Mouse (Mus musculus) olfactory bulb, adult 2 months (tissue): Measurements from ENCODE around the gene Cyp2j9.

Source experiments
- CTCF ChIP-seq: fragments of 200-500 bp; IDR thresholded peaks from 2 replicates; pipeline ENCODE4 v1.5.1; 2012; ENCODE audit warnings: low read depth, mild to moderate bottlenecking, low read length, moderate library complexity; ENCODE audit not compliant: insufficient read depth
- POLR2A ChIP-seq: fragments of 200-500 bp; IDR thresholded peaks from 2 replicates; pipeline ENCODE4 v1.6.1; 2012; ENCODE audit warnings: mild to moderate bottlenecking, low read depth, low read length, moderate library complexity; ENCODE audit not compliant: insufficient read depth

- TF ChIP-seq CTCF (no peak), POLR2A (no peak)
Measured at GRCm38 (mm10) chr4:96565808-96566207, 25.6 kb downstream of the Cyp2j9 start.
